7 mouse cellular contexts compared by ENCODE assay signal in the genomic region with DNA sequence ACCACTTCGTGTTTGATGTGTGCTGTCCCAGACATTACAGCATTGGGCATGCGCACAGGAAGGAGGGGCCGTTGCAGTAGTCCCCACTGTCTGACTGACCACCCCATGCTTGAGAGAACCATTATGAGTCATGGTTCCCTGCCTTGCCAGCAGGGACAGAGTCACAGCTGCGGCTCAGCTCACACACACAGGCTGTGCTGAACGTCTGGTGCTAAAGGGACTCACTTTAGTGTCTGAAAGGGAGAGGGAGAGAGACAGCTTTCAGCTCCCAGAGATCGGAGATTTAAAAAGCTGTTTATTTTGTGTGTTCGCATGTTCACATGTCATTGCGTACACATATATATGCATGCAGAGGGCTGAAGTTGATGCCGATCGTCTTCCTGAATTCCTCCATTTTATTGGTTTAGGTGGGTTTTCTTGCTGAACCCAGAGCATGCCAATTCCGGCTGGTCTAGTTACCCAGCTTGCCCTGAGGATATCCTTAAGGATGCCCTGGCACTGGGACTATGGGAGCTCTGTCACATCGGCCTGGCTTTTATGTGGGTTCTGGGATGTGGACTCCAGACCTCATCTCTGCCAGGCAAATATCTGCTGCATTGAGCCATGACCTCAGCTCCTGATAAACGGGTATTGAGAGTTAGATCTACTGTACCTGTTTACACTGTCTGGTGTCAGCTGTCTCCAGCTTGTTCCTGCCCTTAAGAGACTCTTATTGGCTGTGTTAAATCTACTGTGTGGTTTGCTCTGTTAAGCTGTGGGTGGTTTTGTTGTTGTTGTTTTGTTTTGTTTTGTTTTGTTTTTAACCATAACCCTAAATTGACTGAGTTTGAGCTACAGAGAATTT. TPM values are rescaled to one million over a fixed set of nuclear protein-coding genes. Genes with fewer than 3 reads are reported as not detected.
DNase-seq lines count a peak whose midpoint lies in the region; ATAC-seq and TF ChIP-seq lines count a peak whose summit lies in the region.

No protein-coding gene starts in this region.

- peak; percentile 77 for DNase-seq in 3T3-L1 (ENCODE audit: low read depth, low spot score)
- DNase-seq in A20 (ENCODE audit: low read depth, low spot score) = peak; percentile 70
- DNase-seq in cerebellum, postnatal 36 days = peak; percentile 72 to 73
- no peak for DNase-seq in hindbrain, embryonic 10.5 days (ENCODE audit: low spot score)
- peak; percentile 49 to 75 for DNase-seq in left cerebral cortex, postnatal 25 days (ENCODE audit: low spot score in 2 of 2)
- no peak for DNase-seq in thymus, adult 2 months

- 0 out of 2 replicates have a peak, but pooled peaks cover 5% of the 10 kb centered on the region for H3K4me1 ChIP-seq in hindbrain, embryonic 10.5 days (replicated peaks)
- no peaks in the 10 kb centered on the region for H3K4me1 ChIP-seq in midbrain, embryonic 16.5 days (ENCODE audit: control insufficient read depth, insufficient read depth, low read length)
- H3K4me1 ChIP-seq in thymus, adult 2 months (replicated peaks; ENCODE audit: control insufficient read depth, insufficient read depth, low read length) = peaks cover 2% of the 10 kb centered on the region

- peak overlapping the region; percentile 35; the same call in 1 of the 2 replicates for H3K27ac ChIP-seq in hindbrain, embryonic 10.5 days
- H3K27ac ChIP-seq in midbrain, embryonic 16.5 days (ENCODE audit: low read length) = no peak overlapping the region
- no peak overlapping the region for H3K27ac ChIP-seq in thymus, adult 2 months (ENCODE audit: control insufficient read depth, insufficient read depth, low read length)

- TF ChIP-seq POLR2A in thymus, adult 2 months (IDR thresholded peaks at IDR 0.05; ENCODE audit: control insufficient read depth, extremely low read depth, insufficient read depth, low read length, poor library complexity) = no peak

- H3K4me2 ChIP-seq in midbrain, embryonic 16.5 days (ENCODE audit: low read length) = no peak overlapping the region

- no peaks in the 10 kb centered on the region for H3K9me3 ChIP-seq in hindbrain, embryonic 10.5 days
- no peaks in the 10 kb centered on the region for H3K9me3 ChIP-seq in midbrain, embryonic 16.5 days (replicated peaks; ENCODE audit: control insufficient read depth, low read length, poor library complexity, severe bottlenecking)

- no peaks in the 10 kb centered on the region for H3K36me3 ChIP-seq in hindbrain, embryonic 10.5 days
- H3K36me3 ChIP-seq in midbrain, embryonic 16.5 days (ENCODE audit: control insufficient read depth, insufficient read depth, low read length) = no peaks in the 10 kb centered on the region
- H3K36me3 ChIP-seq in thymus, adult 2 months (ENCODE audit: control insufficient read depth, insufficient read depth, low read length) = no peaks in the 10 kb centered on the region

- no peak for TF ChIP-seq CTCF in thymus, adult 2 months (IDR thresholded peaks at IDR 0.05; ENCODE audit: borderline replicate concordance, control insufficient read depth, extremely low read depth, insufficient read depth, low read length, poor library complexity)

- no peaks in the 10 kb centered on the region for H3K27me3 ChIP-seq in hindbrain, embryonic 10.5 days (ENCODE audit: insufficient read depth, poor library complexity, severe bottlenecking)
- no peaks in the 10 kb centered on the region for H3K27me3 ChIP-seq in midbrain, embryonic 16.5 days (ENCODE audit: control insufficient read depth, insufficient read depth, low read depth, low read length)
- no peaks in the 10 kb centered on the region for H3K27me3 ChIP-seq in thymus, adult 2 months (ENCODE audit: control insufficient read depth, insufficient read depth, low read length)

- ATAC-seq in midbrain, embryonic 16.5 days = peak; percentile 78; the same call in 1 of the 2 replicates

- intact Hi-C loops in left cerebral cortex, postnatal 25 days (cut with DNase I) = no loop called here

- no peak overlapping the region for H3K9ac ChIP-seq in midbrain, embryonic 16.5 days (ENCODE audit: low read depth, low read length)

- WGBS in hindbrain, embryonic 10.5 days = 76% methylated on average over 13 of the region's 13 CpGs
- 66% methylated on average over 13 of the region's 13 CpGs for WGBS in midbrain, embryonic 16.5 days
- 90% methylated on average over 13 of the region's 13 CpGs for WGBS in thymus, adult 2 months

- H3K4me3 ChIP-seq in hindbrain, embryonic 10.5 days = no peak overlapping the region
- H3K4me3 ChIP-seq in midbrain, embryonic 16.5 days (ENCODE audit: low read depth, low read length) = no peak overlapping the region
- H3K4me3 ChIP-seq in thymus, adult 2 months (ENCODE audit: control insufficient read depth, insufficient read depth, low read length) = no peak overlapping the region

RNA-seq across cellular contexts. Expression of gene Cxcl10, which starts 20.7 kb away (rescaled TPM):
- polyA plus RNA-seq in hindbrain, embryonic 10.5 days (2016; fragmentation: Nextera tagmentation; extraction: Ambion mirVana) = 0.20 and 0.77 TPM in 2 replicates
- total RNA-seq in left cerebral cortex, postnatal 25 days (2021) = not detected
- polyA plus RNA-seq in midbrain, embryonic 16.5 days (2015; fragmentation: Nextera tagmentation; extraction: Ambion mirVana) = 0.16 and 0.32 TPM in 2 replicates
- 93.6 and 97.3 TPM in 2 replicates for polyA plus RNA-seq in thymus, adult 2 months (2012; rRNA removed)

RNA-seq across cellular contexts. Expression of gene Art3, which starts 37.7 kb away (rescaled TPM):
- polyA plus RNA-seq in hindbrain, embryonic 10.5 days (2016; fragmentation: Nextera tagmentation; extraction: Ambion mirVana) = 1.6 and 2.7 TPM in 2 replicates
- 1 to 10 TPM; 6.2 to 6.9 TPM for total RNA-seq in left cerebral cortex, postnatal 25 days (2021)
- 4.3 and 6.3 TPM in 2 replicates for polyA plus RNA-seq in midbrain, embryonic 16.5 days (2015; fragmentation: Nextera tagmentation; extraction: Ambion mirVana)
- polyA plus RNA-seq in thymus, adult 2 months (2012; rRNA removed) = 4.5 and 12.7 TPM in 2 replicates

RNA-seq across cellular contexts. Expression of gene Cxcl9, which starts 41.5 kb away (rescaled TPM):
- not detected in 2 replicates for polyA plus RNA-seq in hindbrain, embryonic 10.5 days (2016; fragmentation: Nextera tagmentation; extraction: Ambion mirVana)
- total RNA-seq in left cerebral cortex, postnatal 25 days (2021) = not detected
- polyA plus RNA-seq in midbrain, embryonic 16.5 days (2015; fragmentation: Nextera tagmentation; extraction: Ambion mirVana) = not detected in 2 replicates
- 24.5 and 41.8 TPM in 2 replicates for polyA plus RNA-seq in thymus, adult 2 months (2012; rRNA removed)

RNA-seq across cellular contexts. Expression of gene Sdad1, which starts 59.1 kb away (rescaled TPM):
- 35.3 and 53.7 TPM in 2 replicates for polyA plus RNA-seq in hindbrain, embryonic 10.5 days (2016; fragmentation: Nextera tagmentation; extraction: Ambion mirVana)
- total RNA-seq in left cerebral cortex, postnatal 25 days (2021) = 10 to 100 TPM; 19.0 to 19.8 TPM
- 29.1 and 32.5 TPM in 2 replicates for polyA plus RNA-seq in midbrain, embryonic 16.5 days (2015; fragmentation: Nextera tagmentation; extraction: Ambion mirVana)
- 15.8 and 18.1 TPM in 2 replicates for polyA plus RNA-seq in thymus, adult 2 months (2012; rRNA removed)

Comparison
In these comparisons a context has a peak if more than half of its experiments do, and no peak if none do; other contexts are left out.
1. DNase-seq: peak in 3T3-L1 (single experiment), A20 (single experiment), cerebellum, postnatal 36 days (2 of 2) and left cerebral cortex, postnatal 25 days (2 of 2); none in hindbrain, embryonic 10.5 days (single experiment) and thymus, adult 2 months (single experiment).
2. RNA of gene Cxcl10, which starts 20.7 kb away (polyA plus RNA-seq): 93.6 to 97.3 TPM in thymus, adult 2 months; 0.20 to 0.77 TPM in hindbrain, embryonic 10.5 days and 0.16 to 0.32 TPM in midbrain, embryonic 16.5 days; every median in the first group is over 10 times any median in the second.
3. RNA of gene Cxcl9, which starts 41.5 kb away (polyA plus RNA-seq): 24.5 to 41.8 TPM in thymus, adult 2 months; not detected in hindbrain, embryonic 10.5 days and not detected in midbrain, embryonic 16.5 days; every median in the first group is over 10 times any median in the second.